Mouse (Mus musculus) intestine, postnatal 0 days (tissue): ENCODE results near the gene Tollip. TPM values are rescaled to one million over a fixed set of nuclear protein-coding genes. Genes with fewer than 3 reads are reported as not detected.
A peak's percentile ranks its signal among the peaks of the same experiment; 100 is the strongest.

Experiments
- ATAC-seq: fragments of 200-750 bp; cut with Nextera tagmentation; 2 replicates; pipeline ENCODE4 v1.8.0; 2017; ENCODE audit warnings: mild to moderate bottlenecking, moderate TSS enrichment, moderate library complexity
- H3K27ac ChIP-seq: fragments of 300-500 bp; sonication (generic); 2 replicates; pipeline ENCODE4 v1.5.1; 2014; ENCODE audit warnings: mild to moderate bottlenecking, low read depth, low read length, moderate library complexity
- H3K27me3 ChIP-seq: fragments of 300-500 bp; sonication (generic); replicated peaks from 2 replicates; pipeline ENCODE4 v1.6.1; 2014; ENCODE audit warnings: low read length, mixed read lengths; ENCODE audit not compliant: control insufficient read depth, insufficient read depth
- H3K36me3 ChIP-seq: fragments of 300-500 bp; sonication (generic); 2 replicates; pipeline ENCODE4 v1.6.1; 2014; ENCODE audit warnings: mild to moderate bottlenecking, moderate library complexity; ENCODE audit not compliant: control insufficient read depth, insufficient read depth
- H3K4me1 ChIP-seq: fragments of 300-500 bp; sonication (generic); replicated peaks from 2 replicates; pipeline ENCODE4 v1.6.1; 2014; ENCODE audit warnings: antibody characterized with exemption, low read length, mixed read lengths; ENCODE audit not compliant: control insufficient read depth, insufficient read depth
- H3K4me2 ChIP-seq: fragments of 300-500 bp; sonication (generic); replicated peaks from 2 replicates; pipeline ENCODE4 v1.6.1; 2014; ENCODE audit warnings: low read depth, mild to moderate bottlenecking, moderate library complexity
- H3K4me3 ChIP-seq: fragments of 300-500 bp; sonication (generic); 2 replicates; pipeline ENCODE4 v1.5.1; 2014; ENCODE audit warnings: low read depth, low read length
- H3K9ac ChIP-seq: fragments of 300-500 bp; sonication (generic); 2 replicates; pipeline ENCODE4 v1.6.1; 2014; ENCODE audit warnings: mild to moderate bottlenecking, low read depth, low read length
- H3K9me3 ChIP-seq: fragments of 300-500 bp; sonication (generic); 2 replicates; pipeline ENCODE4 v1.6.1; 2016; ENCODE audit warnings: mixed run types; ENCODE audit not compliant: control insufficient read depth
- CTCF ChIP-seq: sonication (generic); IDR thresholded peaks from 2 replicates; pipeline ENCODE4 v1.5.1; 2016; ENCODE audit warnings: low read depth, mild to moderate bottlenecking, control low read depth, antibody characterized with exemption, moderate library complexity
- WGBS: fragments of 180-500 bp; shearing (Covaris S2); extraction: QIAGEN DNeasy Blood & Tissue Kit; methylation state at CpG from one replicate; pipeline ENCODE4 v1.1.7; 2014; 5-methylcytosine and 5-hydroxymethylcytosine counted together
- polyA plus RNA-seq: library from polyadenylated mRNA; unstranded; fragments of >200 nt; fragmentation: Nextera tagmentation; extraction: Ambion mirVana; gene quantifications from 2 replicates; pipeline ENCODE4 v1.2.1, GENCODE M21; 2015

Tollip gene
- polyA plus RNA-seq, 1 experiment from 2014 or later: 48.6 TPM

DNA sequence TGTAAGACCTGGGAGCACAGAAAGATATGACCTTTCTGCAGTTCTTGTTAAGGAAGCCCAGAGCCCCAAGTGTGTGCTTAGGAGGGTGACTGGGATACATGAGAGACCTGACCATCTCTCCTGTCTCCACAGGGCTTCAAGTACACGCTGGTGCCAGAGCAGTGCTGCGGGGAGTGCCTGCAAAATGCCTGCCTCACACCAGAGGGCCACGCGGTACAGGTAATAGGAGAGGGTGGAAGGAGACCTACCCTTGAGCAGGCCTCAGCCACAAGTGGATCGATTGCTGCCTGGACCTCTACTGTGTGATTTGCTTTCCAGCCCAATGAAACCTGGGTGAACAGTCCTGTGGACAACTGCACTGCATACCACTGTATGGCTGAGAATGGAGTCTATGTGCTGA lies 47.8 kb downstream of the Tollip start:
- H3K9me3 ChIP-seq: no peaks in the 10 kb centered on the region
- H3K4me1 ChIP-seq: no peaks in the 10 kb centered on the region
- peaks cover 26% of the 10 kb centered on the region for H3K36me3 ChIP-seq
- H3K4me3 ChIP-seq: no peak overlapping the region
- TF ChIP-seq CTCF: peak; percentile 52
- no peaks in the 10 kb centered on the region for H3K27me3 ChIP-seq
- no peak overlapping the region for H3K27ac ChIP-seq
- no peak overlapping the region for H3K9ac ChIP-seq
- H3K4me2 ChIP-seq: no peak overlapping the region
- 77% methylated on average over 5 of the region's 5 CpGs for WGBS
- no peak for ATAC-seq

- WGBS: 70% methylated on average over 5 of the region's 5 CpGs
- H3K9ac ChIP-seq: no peak overlapping the region
- ATAC-seq: no peak
- no peak overlapping the region for H3K27ac ChIP-seq
- H3K4me1 ChIP-seq: no peaks in the 10 kb centered on the region
- TF ChIP-seq CTCF: no peak
- H3K4me3 ChIP-seq: no peak overlapping the region
- peaks cover 22% of the 10 kb centered on the region for H3K36me3 ChIP-seq
- H3K9me3 ChIP-seq: no peaks in the 10 kb centered on the region
- H3K27me3 ChIP-seq: no peaks in the 10 kb centered on the region
- H3K4me2 ChIP-seq: no peak overlapping the region
Measured at GRCm38 (mm10) chr7:141869644-141870043, 48.7 kb downstream of the Tollip start.

DNA sequence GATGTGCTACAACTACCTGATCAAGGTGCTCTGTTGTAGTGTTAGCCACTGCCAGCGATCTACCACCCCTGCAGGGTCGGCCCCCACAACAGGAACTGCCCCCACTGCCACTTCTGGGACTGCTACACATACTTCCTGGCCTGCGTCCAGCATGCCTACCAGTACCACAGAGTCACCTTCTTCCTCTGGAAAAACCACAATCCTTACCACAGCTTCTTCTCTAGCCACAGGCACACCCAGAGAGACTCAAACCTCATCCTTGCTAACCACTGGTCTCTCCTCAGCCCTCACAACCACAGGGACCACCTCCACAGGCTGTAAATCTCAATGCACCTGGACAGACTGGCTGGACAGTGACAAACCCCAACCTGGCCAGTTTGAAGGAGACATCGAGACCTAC lies 57.3 kb downstream of the Tollip start:
- H3K9me3 ChIP-seq: no peaks in the 10 kb centered on the region
- H3K4me2 ChIP-seq: no peak overlapping the region
- 77% methylated on average over 4 of the region's 4 CpGs for WGBS
- no peaks in the 10 kb centered on the region for H3K36me3 ChIP-seq
- no peak overlapping the region for H3K4me3 ChIP-seq
- no peak for TF ChIP-seq CTCF
- no peaks in the 10 kb centered on the region for H3K4me1 ChIP-seq
- no peak for ATAC-seq
- no peak overlapping the region for H3K9ac ChIP-seq
- no peak overlapping the region for H3K27ac ChIP-seq
- no peaks in the 10 kb centered on the region for H3K27me3 ChIP-seq

DNA sequence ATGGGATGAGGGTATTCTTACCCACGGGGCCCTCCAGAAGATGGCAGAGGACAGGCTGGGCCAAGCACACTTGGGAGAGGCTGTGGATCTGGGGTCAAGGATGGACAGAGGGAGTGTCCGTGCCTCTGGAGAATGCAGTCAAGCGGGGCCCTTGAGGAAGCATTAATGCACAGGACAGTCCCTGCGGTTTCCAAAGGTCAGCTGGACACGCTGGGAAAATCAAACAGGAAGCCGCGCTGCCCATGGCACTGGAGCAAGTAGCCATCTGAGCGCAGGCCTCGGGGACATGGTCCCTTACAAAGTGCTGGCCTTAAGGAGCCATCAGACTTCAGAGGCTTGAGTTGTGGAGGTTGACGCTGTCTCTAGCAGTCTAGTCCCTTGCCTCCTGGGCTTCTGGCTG lies 78.0 kb downstream of the Tollip start:
- Histone ChIP-seq H3K4me3 (no peak overlapping the region), H3K4me2 (no peak overlapping the region), H3K4me1 (no peaks in the 10 kb centered on the region), H3K9me3 (no peaks in the 10 kb centered on the region), H3K27ac (no peak overlapping the region), H3K27me3 (no peaks in the 10 kb centered on the region), H3K36me3 (no peaks in the 10 kb centered on the region), H3K9ac (no peak overlapping the region)
- no peak for ATAC-seq
- no peak for TF ChIP-seq CTCF
- 85% methylated on average over 10 of the region's 10 CpGs for WGBS

DNA sequence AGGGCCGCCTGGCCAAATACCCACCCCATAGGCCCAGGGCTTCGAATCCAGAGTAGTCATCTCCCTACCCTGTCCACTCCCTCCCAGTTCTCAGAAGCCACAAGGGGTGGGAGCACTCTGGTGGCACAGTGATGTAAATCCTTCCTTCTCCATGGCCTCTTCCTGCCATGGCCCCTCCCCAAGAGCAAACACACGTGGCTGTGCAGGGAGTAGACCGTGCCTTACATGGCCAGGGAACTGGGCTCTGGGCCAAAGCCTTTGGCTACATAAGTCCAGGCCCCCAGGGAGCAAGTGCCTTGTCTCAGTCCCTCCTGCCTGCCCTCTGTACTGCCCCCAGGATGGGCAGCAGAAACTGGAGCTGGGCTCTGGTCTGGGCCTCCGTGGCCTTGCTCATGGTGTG lies 79.5 kb downstream of the Tollip start, which contains the start of gene Muc5b:
Gene Muc5b (plus strand): TSS at position 292 of the 400 bp plus-strand sequence.
- Histone ChIP-seq H3K27ac (no peak within 1 kb of the TSS), H3K36me3 (no peaks in the 10 kb centered on the region), H3K9me3 (no peaks in the 10 kb centered on the region), H3K4me1 (no peaks in the 10 kb centered on the region), H3K9ac (no peak within 1 kb of the TSS), H3K4me2 (no peak within 1 kb of the TSS), H3K27me3 (no peaks in the 10 kb centered on the region), H3K4me3 (no peak within 1 kb of the TSS)
- WGBS: 45% methylated on average over 5 of the region's 5 CpGs
- peak; percentile 64; the same call in 1 of the 2 replicates for ATAC-seq
- no peak for TF ChIP-seq CTCF

DNA sequence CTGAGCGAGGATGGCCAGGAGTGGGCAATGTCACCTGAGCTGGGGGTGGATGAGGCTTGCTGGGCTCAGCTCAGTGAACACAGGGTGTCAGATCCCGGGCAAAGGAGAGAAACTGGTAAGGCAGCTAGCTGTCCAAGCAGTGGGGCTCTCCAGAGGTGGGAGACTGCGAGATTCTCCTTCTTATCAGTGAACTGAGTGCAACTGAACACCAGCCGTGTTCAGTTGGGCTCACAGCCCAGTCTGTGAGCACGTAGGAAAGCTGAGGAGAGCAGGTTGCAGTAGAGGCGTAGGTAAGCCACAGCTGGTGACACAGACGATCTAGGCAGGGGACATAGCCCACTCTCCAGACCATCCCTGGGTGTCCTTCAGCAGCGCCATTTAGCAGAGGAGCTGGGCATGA lies 81.9 kb downstream of the Tollip start:
- no peak overlapping the region for H3K9ac ChIP-seq
- 59% methylated on average over 8 of the region's 8 CpGs for WGBS
- ATAC-seq: no peak
- no peaks in the 10 kb centered on the region for H3K27me3 ChIP-seq
- H3K9me3 ChIP-seq: no peaks in the 10 kb centered on the region
- H3K4me1 ChIP-seq: no peaks in the 10 kb centered on the region
- no peaks in the 10 kb centered on the region for H3K36me3 ChIP-seq
- H3K4me2 ChIP-seq: no peak overlapping the region
- no peak for TF ChIP-seq CTCF
- no peak overlapping the region for H3K4me3 ChIP-seq
- no peak overlapping the region for H3K27ac ChIP-seq

DNA sequence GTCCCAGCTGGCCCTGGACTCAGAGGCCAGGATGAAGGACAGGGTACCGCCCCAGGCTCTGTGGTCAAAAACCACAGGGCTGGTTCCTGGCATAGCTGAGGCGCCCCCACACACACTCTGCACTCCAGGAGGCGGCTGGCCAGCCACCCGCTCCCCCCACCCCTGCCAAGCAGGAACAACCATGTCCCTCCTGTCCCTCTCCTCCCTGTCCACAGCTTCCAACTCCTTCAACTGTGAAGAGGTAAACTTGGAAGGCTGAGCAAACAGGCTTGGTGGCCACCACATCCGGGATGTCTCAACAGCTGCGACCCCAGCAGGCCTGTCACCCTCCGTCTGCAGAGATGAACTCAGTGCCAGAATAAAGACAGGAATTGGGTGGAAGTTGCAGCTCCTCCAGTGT lies 82.4 kb downstream of the Tollip start:
- H3K36me3 ChIP-seq: no peaks in the 10 kb centered on the region
- no peak overlapping the region for H3K4me2 ChIP-seq
- H3K4me3 ChIP-seq: no peak overlapping the region
- no peaks in the 10 kb centered on the region for H3K4me1 ChIP-seq
- no peak overlapping the region for H3K9ac ChIP-seq
- WGBS: 77% methylated on average over 7 of the region's 7 CpGs
- no peak overlapping the region for H3K27ac ChIP-seq
- TF ChIP-seq CTCF: no peak
- no peaks in the 10 kb centered on the region for H3K9me3 ChIP-seq
- no peaks in the 10 kb centered on the region for H3K27me3 ChIP-seq
- ATAC-seq: no peak

Other genes starting within 250 kb of the Tollip start
- gene Muc2, start 228.2 kb downstream of the Tollip start, polyA plus RNA-seq: 167 and 175 TPM in 2 replicates
- gene Muc5ac, start 129.5 kb downstream of the Tollip start, polyA plus RNA-seq: 0.05 TPM in 1 of 2 replicates, not detected in the other
- gene Muc5b, start 79.4 kb downstream of the Tollip start, polyA plus RNA-seq: 0.03 and 0.31 TPM in 2 replicates
- 0.55 and 0.69 TPM in 2 replicates for gene Brsk2, start 31.2 kb upstream of the Tollip start, polyA plus RNA-seq
- gene Mob2, start 142.6 kb upstream of the Tollip start, polyA plus RNA-seq: 49.5 and 54.7 TPM in 2 replicates
- 5.8 and 6.4 TPM in 2 replicates for gene Dusp8, start 177.3 kb upstream of the Tollip start, polyA plus RNA-seq
- not detected in 2 replicates for gene Gm45618, start 202.2 kb upstream of the Tollip start, polyA plus RNA-seq
- gene Gm39115, start 217.5 kb upstream of the Tollip start, polyA plus RNA-seq: not detected in 2 replicates
- gene Gm45337, start 226.1 kb upstream of the Tollip start, polyA plus RNA-seq: not detected in 2 replicates
- not detected in 2 replicates for gene Gm29735, start 238.6 kb upstream of the Tollip start, polyA plus RNA-seq
- gene Gm4553, start 247.2 kb upstream of the Tollip start, polyA plus RNA-seq: not detected in 2 replicates